Mouse (Mus musculus) heart, embryonic 13.5 days (tissue): Measurements from ENCODE around the gene Hbp1. TPM values are rescaled to one million over a fixed set of nuclear protein-coding genes. Genes with fewer than 3 reads are reported as not detected.
A peak's percentile ranks its signal among the peaks of the same experiment; 100 is the strongest.

ENCODE experiments used
- ATAC-seq: fragments of 200-750 bp; cut with Nextera tagmentation; 2 replicates; pipeline ENCODE4 v1.8.0; 2017; ENCODE audit warnings: moderate TSS enrichment; ENCODE audit not compliant: insufficient number of reproducible peaks, low FRiP score, low TSS enrichment; ENCODE audit errors: extremely low read depth
- H3K27ac ChIP-seq: fragments of 300-500 bp; sonication (generic); replicated peaks from 2 replicates; pipeline ENCODE4 v1.5.1; 2015; ENCODE audit warnings: moderate library complexity, mild to moderate bottlenecking, inconsistent platforms
- H3K27me3 ChIP-seq: fragments of 300-500 bp; sonication (generic); replicated peaks from 2 replicates; pipeline ENCODE4 v1.6.1; 2015; ENCODE audit warnings: mild to moderate bottlenecking, inconsistent platforms
- H3K36me3 ChIP-seq: fragments of 300-500 bp; sonication (generic); 2 replicates; pipeline ENCODE4 v1.6.1; 2015; ENCODE audit warnings: mild to moderate bottlenecking, inconsistent platforms
- H3K4me1 ChIP-seq: fragments of 300-500 bp; sonication (generic); 2 replicates; pipeline ENCODE4 v1.6.1; 2015; ENCODE audit warnings: inconsistent platforms
- H3K4me2 ChIP-seq: fragments of 300-500 bp; sonication (generic); 2 replicates; pipeline ENCODE4 v1.6.1; 2015; ENCODE audit warnings: inconsistent platforms, mild to moderate bottlenecking, moderate library complexity
- H3K4me3 ChIP-seq: fragments of 300-500 bp; sonication (generic); 2 replicates; pipeline ENCODE4 v1.5.1; 2015; ENCODE audit warnings: moderate library complexity, mild to moderate bottlenecking, inconsistent platforms
- H3K9ac ChIP-seq: fragments of 300-500 bp; sonication (generic); 2 replicates; pipeline ENCODE4 v1.6.1; 2015; ENCODE audit warnings: inconsistent platforms, mild to moderate bottlenecking, moderate library complexity
- H3K9me3 ChIP-seq: fragments of 300-500 bp; sonication (generic); 2 replicates; pipeline ENCODE4 v1.6.1; 2016; ENCODE audit warnings: inconsistent platforms
- WGBS: fragments of 180-500 bp; shearing (Covaris S2); methylation state at CpG from one replicate; pipeline ENCODE4 v1.1.7; 2015; ENCODE audit warnings: mixed read lengths; 5-methylcytosine and 5-hydroxymethylcytosine counted together
- polyA plus RNA-seq: library from polyadenylated mRNA; unstranded; fragments of >200 nt; fragmentation: Nextera tagmentation; extraction: Ambion mirVana; gene quantifications from 2 replicates; pipeline ENCODE4 v1.2.1, GENCODE M21; 2015

The Hbp1 gene
- polyA plus RNA-seq, result 89.2 and 95.3 TPM in 2 replicates

- Histone ChIP-seq H3K9me3 (no peaks in the 10 kb centered on the region), H3K4me1 (peaks cover 25% of the 10 kb centered on the region), H3K27me3 (no peaks in the 10 kb centered on the region), H3K9ac (peak within 1 kb of the TSS; percentile 99), H3K4me2 (peak within 1 kb of the TSS; percentile 76), H3K4me3 (peak within 1 kb of the TSS; percentile 93), H3K27ac (peak within 1 kb of the TSS; percentile 100), H3K36me3 (0 out of 2 replicates have a peak, but pooled peaks cover 2% of the 10 kb centered on the region)
- WGBS, result under 1% methylated on average over 70 of the region's 71 CpGs
- peak; percentile 90 for ATAC-seq
These were observed at the start of gene Hbp1 for GRCm38 (mm10) chr12:31949759-31950658. Gene Hbp1, minus strand, starts transcription at chr12:31950535.

GRCm38 (mm10) chr12:31998706-31999105, 48.4 kb upstream of the Hbp1 start:
- Histone ChIP-seq H3K9ac (no peak overlapping the region), H3K9me3 (no peaks in the 10 kb centered on the region), H3K36me3 (no peaks in the 10 kb centered on the region), H3K4me1 (peaks cover 34% of the 10 kb centered on the region), H3K27me3 (no peaks in the 10 kb centered on the region), H3K4me3 (no peak overlapping the region), H3K4me2 (no peak overlapping the region), H3K27ac (no peak overlapping the region)
- ATAC-seq, result no peak
- WGBS, result 58% methylated on average over 5 of the region's 5 CpGs

- no peak for ATAC-seq
- H3K27me3 ChIP-seq, result no peaks in the 10 kb centered on the region
- peaks cover 36% of the 10 kb centered on the region for H3K4me1 ChIP-seq
- no peak overlapping the region for H3K9ac ChIP-seq
- no peaks in the 10 kb centered on the region for H3K9me3 ChIP-seq
- H3K36me3 ChIP-seq, result no peaks in the 10 kb centered on the region
- WGBS, result 24% methylated on average over 3 of the region's 3 CpGs
- no peak overlapping the region for H3K4me3 ChIP-seq
- peak overlapping the region; percentile 48; the same call in 1 of the 2 replicates for H3K27ac ChIP-seq
- no peak overlapping the region for H3K4me2 ChIP-seq
These were observed 47.1 kb upstream of the Hbp1 start for GRCm38 (mm10) chr12:31997328-31997878.

- no peaks in the 10 kb centered on the region for H3K27me3 ChIP-seq
- WGBS, result 48% methylated on average over 5 of the region's 5 CpGs
- peaks cover 36% of the 10 kb centered on the region for H3K4me1 ChIP-seq
- no peaks in the 10 kb centered on the region for H3K36me3 ChIP-seq
- ATAC-seq, result no peak
- no peak overlapping the region for H3K9ac ChIP-seq
- no peak overlapping the region for H3K4me3 ChIP-seq
- H3K9me3 ChIP-seq, result no peaks in the 10 kb centered on the region
- peak overlapping the region; percentile 48 for H3K27ac ChIP-seq
- H3K4me2 ChIP-seq, result no peak overlapping the region
These were observed 46.5 kb upstream of the Hbp1 start for GRCm38 (mm10) chr12:31996877-31997276.

- H3K9me3 ChIP-seq, result no peaks in the 10 kb centered on the region
- no peaks in the 10 kb centered on the region for H3K27me3 ChIP-seq
- no peak overlapping the region for H3K27ac ChIP-seq
- ATAC-seq, result no peak
- H3K9ac ChIP-seq, result no peak overlapping the region
- H3K4me3 ChIP-seq, result no peak overlapping the region
- 94% methylated on average over 4 of the region's 4 CpGs for WGBS
- H3K4me2 ChIP-seq, result no peak overlapping the region
- H3K4me1 ChIP-seq, result peaks cover 8% of the 10 kb centered on the region; the same call in 1 of the 2 replicates
- no peaks in the 10 kb centered on the region for H3K36me3 ChIP-seq
These were observed 40.2 kb upstream of the Hbp1 start for GRCm38 (mm10) chr12:31990575-31990974.

GRCm38 (mm10) chr12:31989726-31990125, 39.4 kb upstream of the Hbp1 start:
- Histone ChIP-seq H3K4me2 (no peak overlapping the region), H3K36me3 (no peaks in the 10 kb centered on the region), H3K27me3 (no peaks in the 10 kb centered on the region), H3K9me3 (no peaks in the 10 kb centered on the region), H3K4me3 (no peak overlapping the region), H3K27ac (no peak overlapping the region), H3K9ac (no peak overlapping the region), H3K4me1 (peaks cover 12% of the 10 kb centered on the region)
- ATAC-seq, result no peak

- 89% methylated on average over 2 of the region's 2 CpGs for WGBS
- no peaks in the 10 kb centered on the region for H3K9me3 ChIP-seq
- no peak for ATAC-seq
- H3K27me3 ChIP-seq, result peaks cover 2% of the 10 kb centered on the region; the same call in 1 of the 2 replicates
- H3K4me2 ChIP-seq, result no peak overlapping the region
- H3K27ac ChIP-seq, result no peak overlapping the region
- no peaks in the 10 kb centered on the region for H3K36me3 ChIP-seq
- peaks cover 15% of the 10 kb centered on the region for H3K4me1 ChIP-seq
- no peak overlapping the region for H3K4me3 ChIP-seq
- no peak overlapping the region for H3K9ac ChIP-seq
These were observed 36.1 kb upstream of the Hbp1 start for GRCm38 (mm10) chr12:31986463-31986862.

GRCm38 (mm10) chr12:31985738-31986137, 35.4 kb upstream of the Hbp1 start:
- WGBS, result 62% methylated on average over 6 of the region's 6 CpGs
- Histone ChIP-seq H3K36me3 (no peaks in the 10 kb centered on the region), H3K27me3 (peaks cover 2% of the 10 kb centered on the region; the same call in 1 of the 2 replicates), H3K27ac (no peak overlapping the region), H3K9ac (no peak overlapping the region), H3K4me1 (peaks cover 15% of the 10 kb centered on the region), H3K9me3 (no peaks in the 10 kb centered on the region), H3K4me3 (no peak overlapping the region), H3K4me2 (no peak overlapping the region)
- no peak for ATAC-seq

- 0 out of 2 replicates have a peak overlapping the region, but pooled peaks have one; percentile 13 for H3K4me2 ChIP-seq
- no peaks in the 10 kb centered on the region for H3K36me3 ChIP-seq
- no peak for ATAC-seq
- H3K27ac ChIP-seq, result no peak overlapping the region
- 56% methylated on average over 12 of the region's 12 CpGs for WGBS
- H3K27me3 ChIP-seq, result peaks cover 2% of the 10 kb centered on the region; the same call in 1 of the 2 replicates
- no peak overlapping the region for H3K4me3 ChIP-seq
- H3K9me3 ChIP-seq, result no peaks in the 10 kb centered on the region
- H3K9ac ChIP-seq, result no peak overlapping the region
- H3K4me1 ChIP-seq, result peaks cover 14% of the 10 kb centered on the region
These were observed 34.3 kb upstream of the Hbp1 start for GRCm38 (mm10) chr12:31984664-31985063.

GRCm38 (mm10) chr12:31984206-31984605, 33.9 kb upstream of the Hbp1 start:
- 57% methylated on average over 2 of the region's 2 CpGs for WGBS
- Histone ChIP-seq H3K4me3 (no peak overlapping the region), H3K9ac (no peak overlapping the region), H3K27me3 (peaks cover 2% of the 10 kb centered on the region; the same call in 1 of the 2 replicates), H3K27ac (no peak overlapping the region), H3K4me2 (0 out of 2 replicates have a peak overlapping the region, but pooled peaks have one; percentile 13), H3K36me3 (no peaks in the 10 kb centered on the region), H3K4me1 (peaks cover 13% of the 10 kb centered on the region; the same call in 1 of the 2 replicates), H3K9me3 (no peaks in the 10 kb centered on the region)
- no peak for ATAC-seq

GRCm38 (mm10) chr12:31983769-31984168, 33.4 kb upstream of the Hbp1 start:
- ATAC-seq, result no peak
- WGBS, result 70% methylated on average over 6 of the region's 6 CpGs
- H3K27me3 ChIP-seq, result peaks cover 6% of the 10 kb centered on the region
- H3K9me3 ChIP-seq, result no peaks in the 10 kb centered on the region
- no peak overlapping the region for H3K4me3 ChIP-seq
- no peak overlapping the region for H3K9ac ChIP-seq
- no peaks in the 10 kb centered on the region for H3K36me3 ChIP-seq
- no peak overlapping the region for H3K27ac ChIP-seq
- H3K4me1 ChIP-seq, result peaks cover 13% of the 10 kb centered on the region; the same call in 1 of the 2 replicates
- no peak overlapping the region for H3K4me2 ChIP-seq
